Mouse (Mus musculus) erythroid progenitor cell, adult 5-6 weeks (primary cell): ENCODE results near the gene Peli2. TPM values are rescaled to one million over a fixed set of nuclear protein-coding genes. Genes with fewer than 3 reads are reported as not detected.

Experiments
- ATAC-seq: replicated peaks from 2 replicates; pipeline ENCODE4 v1.8.0; 2016; ENCODE audit warnings: moderate number of reproducible peaks, mild to moderate bottlenecking, moderate TSS enrichment, inconsistent platforms; ENCODE audit not compliant: poor library complexity, low FRiP score, severe bottlenecking
- total RNA-seq, 2 experiments: library from RNA; stranded (forward) in 1 of 2; stranded (reverse) in 1 of 2; fragments of 150-400 nt in 1 of 2; fragments of 186-747, 209-891 nt in 1 of 2; gene quantifications; 2 replicates each; pipeline versions ENCODE4 v1.2.3 to v1.2.4; 2015 to 2017; ENCODE audit warnings: low replicate concordance in 2 of 2

Peli2 gene
- total RNA-seq, 2 experiments from 2014 or later: 1.1 to 2.5 TPM

DNA sequence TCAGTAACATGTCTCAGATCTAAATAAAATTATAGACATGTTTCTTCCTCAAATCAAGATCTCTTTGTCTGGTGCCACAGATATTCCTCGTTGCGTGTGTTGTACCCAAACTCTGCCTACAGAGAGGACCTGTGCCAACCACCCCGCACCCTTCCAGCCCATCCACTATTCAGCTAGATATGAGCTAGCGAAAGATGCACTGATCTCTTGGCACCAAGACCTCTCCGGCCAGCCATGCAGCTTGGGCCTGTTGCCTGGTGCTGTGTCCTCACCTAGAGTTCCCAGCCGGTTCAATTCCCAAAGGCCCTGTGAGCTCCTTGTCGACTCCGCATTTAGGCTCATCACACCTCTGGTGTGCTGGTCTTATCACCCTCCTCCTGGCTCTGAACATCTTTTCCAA lies 134.1 kb downstream of the Peli2 start:
- ATAC-seq: no peak

GRCm38 (mm10) chr14:48255290-48255689 lies 134.7 kb downstream of the Peli2 start:
- no peak for ATAC-seq

DNA sequence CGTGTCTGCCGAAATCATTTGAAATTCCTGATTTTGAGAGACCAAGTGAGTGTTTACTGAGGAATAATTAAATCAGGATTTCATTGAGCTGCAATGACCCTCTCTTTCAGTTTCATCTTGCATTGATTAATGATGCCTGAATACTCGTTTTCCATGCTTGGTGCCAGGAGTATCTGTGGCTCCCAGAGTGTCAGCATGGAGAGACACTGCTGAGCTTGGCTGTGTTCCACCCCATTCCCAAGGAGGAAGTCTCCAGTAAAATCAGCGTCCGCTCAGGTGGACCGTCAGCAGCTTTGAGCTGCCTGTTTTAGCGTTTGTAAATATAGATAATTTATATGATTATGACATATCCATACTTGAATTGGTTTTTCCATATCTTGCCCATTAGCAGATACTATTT lies 137.1 kb downstream of the Peli2 start:
- ATAC-seq: no peak

- no peak for ATAC-seq
Measured at GRCm38 (mm10) chr14:48258696-48259366, 138.2 kb downstream of the Peli2 start.

DNA sequence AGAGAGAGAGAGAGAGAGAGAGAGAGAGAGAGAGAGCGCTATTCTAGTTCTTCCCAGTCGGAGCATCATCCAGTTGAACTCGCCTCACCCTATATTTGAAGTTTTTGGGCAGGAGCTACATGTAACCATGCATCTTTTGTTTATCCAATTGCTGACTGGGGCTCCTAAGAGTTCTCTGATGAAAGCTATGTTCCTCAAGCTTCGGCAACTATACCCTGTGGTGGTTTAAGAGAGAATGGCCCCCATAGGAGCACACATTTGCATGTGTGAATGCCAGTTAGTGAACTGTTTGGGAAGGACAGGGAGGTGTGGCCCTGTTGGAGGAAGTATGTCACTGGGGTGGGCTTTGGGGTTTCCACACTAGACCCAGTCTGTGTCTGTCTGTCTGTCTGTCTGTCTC lies 142.5 kb downstream of the Peli2 start:
- ATAC-seq: no peak

DNA sequence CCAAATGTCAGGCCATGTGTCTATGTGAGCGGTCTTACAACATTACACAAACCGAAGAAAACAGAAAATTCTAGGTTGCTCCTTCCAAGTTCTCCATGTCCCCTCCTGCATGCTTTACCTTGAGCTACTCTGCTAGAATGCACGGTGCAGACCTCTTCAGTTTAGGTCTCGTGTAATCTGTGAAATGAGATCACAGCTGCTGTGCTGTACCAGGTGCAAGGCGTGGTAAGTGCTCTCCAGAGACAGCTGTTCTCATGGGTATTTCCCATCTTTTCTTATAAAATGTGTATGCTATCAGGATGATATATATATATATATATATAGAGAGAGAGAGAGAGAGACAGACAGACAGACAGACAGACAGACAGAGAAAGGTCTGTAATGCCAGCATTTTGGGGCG lies 146.1 kb downstream of the Peli2 start:
- no peak for ATAC-seq

- no peak for ATAC-seq
Measured at GRCm38 (mm10) chr14:48278291-48278690, 157.7 kb downstream of the Peli2 start.

DNA sequence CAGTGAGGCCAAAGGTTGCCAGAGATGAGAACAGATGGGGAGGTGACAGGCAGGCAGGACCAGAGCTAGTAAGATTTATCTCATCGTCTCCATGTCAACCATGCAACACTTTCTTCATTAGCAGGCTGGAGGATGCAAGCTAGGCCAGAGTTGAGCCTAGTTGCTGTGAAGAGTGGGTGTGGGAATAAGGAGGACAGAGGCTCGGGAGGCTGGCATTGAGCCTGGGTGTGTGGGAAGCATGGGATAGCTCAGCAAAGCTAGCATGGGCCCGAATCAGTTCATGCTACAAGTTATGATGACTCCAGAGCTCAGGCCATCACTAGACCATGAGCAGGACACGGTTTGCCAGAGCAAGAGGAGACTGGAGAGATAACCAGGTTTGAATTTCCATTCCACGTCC lies 166.3 kb downstream of the Peli2 start:
- no peak for ATAC-seq

- no peak for ATAC-seq
Measured at GRCm38 (mm10) chr14:48287581-48287980, 167.0 kb downstream of the Peli2 start.

DNA sequence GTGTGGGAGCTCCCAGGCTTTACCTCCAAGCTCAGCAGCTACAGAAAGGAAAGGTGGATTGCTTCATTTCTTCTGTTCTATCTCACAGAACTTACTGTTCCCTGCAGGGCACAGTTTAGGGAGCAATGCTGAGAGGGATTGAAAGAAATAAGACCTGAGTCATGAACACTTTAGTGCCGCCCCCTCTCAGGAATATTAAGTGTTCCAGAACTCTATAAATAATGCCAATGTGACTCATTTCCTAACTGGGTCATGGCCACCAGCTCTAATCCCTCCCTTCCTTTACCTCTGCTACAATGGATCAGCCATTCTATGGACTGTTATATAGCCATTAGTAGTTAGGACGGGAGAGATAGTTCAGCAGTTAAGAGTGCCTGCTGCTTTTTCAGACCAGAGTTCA lies 168.0 kb downstream of the Peli2 start:
- no peak for ATAC-seq

DNA sequence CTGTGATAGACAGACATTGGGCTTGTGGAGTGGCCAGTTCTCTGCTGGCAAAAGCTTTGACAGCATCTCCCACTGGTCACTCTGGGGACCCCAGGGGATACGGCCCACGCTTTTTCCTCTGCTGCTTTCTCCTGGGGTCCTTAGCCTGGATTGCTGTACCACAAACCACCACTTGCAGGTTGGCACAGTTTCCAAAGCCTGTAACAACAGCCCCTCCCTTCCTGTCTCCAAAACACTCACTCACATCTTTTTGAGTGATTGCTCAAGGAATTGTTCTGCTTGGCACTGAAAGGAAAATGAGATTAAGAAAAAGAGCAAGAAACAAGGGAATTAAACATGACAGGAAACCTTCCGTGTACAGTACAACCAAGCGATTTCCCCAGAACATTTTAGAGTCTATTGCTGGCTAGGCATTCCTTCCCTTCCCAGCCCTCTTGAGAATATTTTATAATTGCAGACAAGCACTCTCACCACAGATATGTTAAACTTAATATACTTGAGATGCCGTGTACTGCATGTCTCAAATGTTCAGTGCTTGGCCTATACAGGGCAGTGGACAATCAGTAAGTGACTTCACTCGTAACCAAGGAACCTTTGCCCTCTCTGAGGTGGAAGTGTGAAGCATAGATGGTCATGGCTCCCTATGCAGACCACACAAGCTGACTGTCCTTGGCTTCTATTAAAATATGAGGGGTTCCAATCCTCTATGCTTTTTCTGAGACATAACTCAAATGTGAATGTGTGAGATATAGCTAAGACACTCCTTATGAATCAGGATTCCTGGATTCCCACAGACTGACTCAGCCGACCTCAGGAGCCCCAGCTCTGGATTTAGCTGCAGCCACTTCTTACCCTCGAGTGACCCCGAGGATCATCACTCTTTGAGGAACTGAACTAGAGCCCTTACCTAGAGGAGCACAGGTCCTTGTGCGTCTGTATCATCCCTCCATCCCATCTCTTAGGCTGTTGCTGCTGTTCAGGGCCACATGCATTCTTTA lies 169.3 kb downstream of the Peli2 start:
- ATAC-seq: no peak

DNA sequence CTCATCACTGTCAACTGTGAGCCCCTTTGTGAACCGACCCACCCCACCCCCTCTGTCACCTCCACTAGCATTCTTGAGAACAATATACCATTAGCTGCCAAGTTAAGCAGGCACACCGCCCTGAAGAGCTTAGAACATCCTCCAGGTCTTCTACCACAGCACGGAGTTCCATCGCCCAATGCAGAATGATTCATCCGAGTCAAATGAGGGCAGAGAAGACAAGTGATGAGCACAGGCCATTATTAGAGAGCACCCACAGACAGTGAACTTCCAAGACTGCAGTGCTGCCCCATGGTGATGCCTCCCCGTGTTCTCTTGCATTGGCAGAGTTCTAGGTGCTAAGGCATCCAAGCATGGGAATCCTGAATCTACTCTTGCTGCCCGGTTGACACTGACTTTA lies 172.9 kb downstream of the Peli2 start:
- ATAC-seq: no peak

- ATAC-seq: no peak
Measured at GRCm38 (mm10) chr14:48295410-48295809, 174.8 kb downstream of the Peli2 start.

DNA sequence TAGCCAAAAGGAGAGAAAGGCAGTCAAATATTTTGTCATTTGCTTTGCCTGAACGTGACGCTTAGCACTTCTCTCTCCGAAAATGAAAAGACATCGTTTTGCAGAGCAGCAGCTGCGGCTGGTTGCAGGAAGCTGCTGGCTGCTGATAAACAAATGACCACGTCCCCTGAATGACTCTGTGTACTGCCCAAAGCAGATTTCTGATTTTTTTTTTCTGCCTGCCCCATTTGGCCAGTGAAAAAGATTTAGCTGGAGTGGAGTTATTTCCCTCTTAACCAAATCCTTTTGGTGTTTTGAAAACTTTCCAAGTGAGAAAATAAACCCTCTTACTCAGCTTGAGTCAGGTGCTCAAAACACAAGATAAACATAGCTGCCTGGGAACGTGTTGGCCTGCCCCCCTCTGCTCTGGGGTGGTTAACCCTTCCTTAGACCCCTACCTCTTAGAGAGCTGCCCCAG lies 175.2 kb downstream of the Peli2 start:
- no peak for ATAC-seq

DNA sequence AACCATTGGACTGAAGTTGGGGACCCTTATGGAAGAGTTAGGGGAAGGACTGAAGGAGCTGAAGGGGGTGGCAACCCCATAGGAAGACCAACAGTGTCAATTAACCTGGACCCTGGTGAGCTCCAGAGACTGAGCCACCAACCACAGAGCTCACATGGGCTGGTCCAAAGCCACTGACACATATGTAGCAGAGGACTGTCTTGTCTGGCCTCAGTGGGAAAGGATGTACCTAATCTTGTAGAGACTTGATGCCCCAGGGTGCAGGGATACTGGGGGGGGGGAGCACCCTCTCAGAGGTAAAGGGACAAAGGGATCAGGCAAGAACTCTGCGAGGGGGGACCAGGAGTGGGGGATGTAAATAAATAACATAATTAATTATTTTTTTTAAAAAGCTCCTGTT lies 176.2 kb downstream of the Peli2 start:
- ATAC-seq: no peak

GRCm38 (mm10) chr14:48302471-48303186 lies 182.0 kb downstream of the Peli2 start:
- ATAC-seq: no peak

- ATAC-seq: no peak
Measured at GRCm38 (mm10) chr14:48303235-48303634, 182.6 kb downstream of the Peli2 start.

DNA sequence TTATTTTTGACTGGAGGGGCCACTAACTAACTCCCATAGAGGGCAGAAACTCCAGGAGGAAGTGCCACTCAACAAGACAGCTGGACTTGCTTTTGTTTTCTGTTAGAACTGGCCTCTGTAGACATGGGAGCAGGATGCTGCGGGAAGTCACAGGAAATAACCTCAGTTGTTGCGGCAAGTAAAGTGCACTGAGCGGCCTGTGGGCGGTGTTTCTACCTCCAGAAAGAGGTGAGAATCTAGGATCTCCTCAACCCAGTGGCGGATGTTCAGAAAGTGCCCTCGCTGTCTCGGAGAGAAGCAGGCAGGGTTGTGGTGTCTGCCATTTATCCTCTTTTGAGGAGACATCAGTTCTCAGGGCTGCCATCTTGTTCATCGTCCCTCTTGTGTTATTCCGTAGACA lies 183.2 kb downstream of the Peli2 start:
- ATAC-seq: no peak

GRCm38 (mm10) chr14:48313234-48313633 lies 192.6 kb downstream of the Peli2 start:
- ATAC-seq: no peak

GRCm38 (mm10) chr14:48316396-48316795 lies 195.8 kb downstream of the Peli2 start:
- ATAC-seq: no peak
